Mouse (Mus musculus): ENCODE results near the gene Sertm1. TPM values are rescaled to one million over a fixed set of nuclear protein-coding genes. Genes with fewer than 3 reads are reported as not detected.

Gene Sertm1
- 0.10 TPM in 2 replicates for polyA plus RNA-seq (2015; fragmentation: Nextera tagmentation; extraction: Ambion mirVana)

DNA sequence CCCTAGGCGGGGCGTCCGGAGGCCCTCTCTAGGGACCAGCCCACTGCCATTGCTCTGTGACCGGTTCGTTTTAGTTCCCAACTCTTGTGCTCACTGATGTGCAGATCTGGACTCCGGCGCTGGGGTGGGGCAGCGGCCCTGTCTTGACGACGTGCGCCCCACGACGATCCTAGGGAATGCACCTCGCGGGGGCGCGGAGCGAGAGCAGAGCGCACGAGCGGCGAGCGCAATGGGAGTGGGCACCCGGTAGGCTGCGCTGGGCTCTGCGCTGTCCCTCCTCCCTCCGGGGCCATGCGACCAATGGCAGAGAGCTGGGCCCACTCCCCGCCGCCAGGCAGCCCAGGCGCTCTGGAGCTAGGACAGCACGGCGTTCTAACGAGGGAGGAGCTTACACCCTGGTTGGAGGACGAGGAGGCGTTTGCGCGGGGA lies at the start of gene Sertm1:
Gene Sertm1 (minus strand): TSS at position 245 of the 429 bp plus-strand sequence.
- peaks cover 10% of the 10 kb centered on the region for H3K27me3 ChIP-seq (ENCODE audit: control insufficient read depth, insufficient read depth, low read length)

DNA sequence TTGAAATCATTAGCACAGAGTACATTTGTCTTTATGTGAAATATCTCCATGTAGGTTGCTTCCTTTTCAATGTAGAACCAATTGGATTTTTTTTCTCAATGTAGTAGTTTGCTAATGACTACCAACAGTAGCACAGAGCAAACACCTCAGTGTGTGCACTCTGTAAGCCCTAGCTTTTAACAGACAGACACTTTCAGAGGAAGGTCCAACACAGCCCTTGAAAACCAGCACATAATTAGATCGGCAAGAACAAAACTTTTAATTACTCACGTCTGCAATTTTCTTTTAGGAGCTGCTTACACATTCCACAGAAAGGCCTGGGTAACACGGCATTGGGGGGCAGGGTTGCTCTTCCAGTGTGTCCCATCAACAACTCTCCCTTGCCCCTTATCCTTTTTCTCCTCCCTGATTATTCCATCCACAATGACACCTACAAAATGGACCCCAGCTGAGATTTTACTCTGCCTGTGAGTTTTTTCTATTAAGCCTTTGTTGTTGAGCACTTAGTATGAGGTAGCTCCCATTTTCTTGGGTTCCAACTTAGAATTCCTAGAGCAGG lies 49.3 kb upstream of the Sertm1 start:
- WGBS, result 67% methylated on average over 3 of the region's 3 CpGs
- Histone ChIP-seq H3K27ac (ENCODE audit: low read length) (no peak overlapping the region), H3K4me2 (ENCODE audit: low read depth, low read length) (no peak overlapping the region), H3K4me3 (replicated peaks; ENCODE audit: low read length) (no peak overlapping the region), H3K9ac (ENCODE audit: low read length) (no peak overlapping the region), H3K9me3 (replicated peaks; ENCODE audit: control insufficient read depth, low read length) (no peaks in the 10 kb centered on the region), H3K4me1 (ENCODE audit: control insufficient read depth, insufficient read depth, low read length) (no peaks in the 10 kb centered on the region), H3K36me3 (ENCODE audit: control insufficient read depth, insufficient read depth, low read length) (no peaks in the 10 kb centered on the region), H3K27me3 (ENCODE audit: control insufficient read depth, insufficient read depth, low read length) (no peaks in the 10 kb centered on the region)
- no peak for ATAC-seq (ENCODE audit: insufficient read depth, low FRiP score)

More for the DNA sequence above, at the start of gene Sertm1:
- H3K36me3 ChIP-seq (ENCODE audit: control insufficient read depth, insufficient read depth, low read length), result no peaks in the 10 kb centered on the region
- H3K9ac ChIP-seq (ENCODE audit: low read length), result peak within 1 kb of the TSS; percentile 53; the same call in 1 of the 2 replicates
- H3K4me2 ChIP-seq (ENCODE audit: low read depth, low read length), result peak within 1 kb of the TSS; percentile 82
- H3K4me1 ChIP-seq (ENCODE audit: control insufficient read depth, insufficient read depth, low read length), result peaks cover 6% of the 10 kb centered on the region; the same call in 1 of the 2 replicates
- H3K27ac ChIP-seq (ENCODE audit: low read length), result no peak within 1 kb of the TSS
- ATAC-seq (ENCODE audit: insufficient read depth, low FRiP score), result peak; percentile 93; the same call in 1 of the 2 replicates
- H3K4me3 ChIP-seq (replicated peaks; ENCODE audit: low read length), result peak within 1 kb of the TSS; percentile 49
- WGBS, result under 1% methylated on average over 38 of the region's 38 CpGs
- H3K9me3 ChIP-seq (replicated peaks; ENCODE audit: control insufficient read depth, low read length), result no peaks in the 10 kb centered on the region

DNA sequence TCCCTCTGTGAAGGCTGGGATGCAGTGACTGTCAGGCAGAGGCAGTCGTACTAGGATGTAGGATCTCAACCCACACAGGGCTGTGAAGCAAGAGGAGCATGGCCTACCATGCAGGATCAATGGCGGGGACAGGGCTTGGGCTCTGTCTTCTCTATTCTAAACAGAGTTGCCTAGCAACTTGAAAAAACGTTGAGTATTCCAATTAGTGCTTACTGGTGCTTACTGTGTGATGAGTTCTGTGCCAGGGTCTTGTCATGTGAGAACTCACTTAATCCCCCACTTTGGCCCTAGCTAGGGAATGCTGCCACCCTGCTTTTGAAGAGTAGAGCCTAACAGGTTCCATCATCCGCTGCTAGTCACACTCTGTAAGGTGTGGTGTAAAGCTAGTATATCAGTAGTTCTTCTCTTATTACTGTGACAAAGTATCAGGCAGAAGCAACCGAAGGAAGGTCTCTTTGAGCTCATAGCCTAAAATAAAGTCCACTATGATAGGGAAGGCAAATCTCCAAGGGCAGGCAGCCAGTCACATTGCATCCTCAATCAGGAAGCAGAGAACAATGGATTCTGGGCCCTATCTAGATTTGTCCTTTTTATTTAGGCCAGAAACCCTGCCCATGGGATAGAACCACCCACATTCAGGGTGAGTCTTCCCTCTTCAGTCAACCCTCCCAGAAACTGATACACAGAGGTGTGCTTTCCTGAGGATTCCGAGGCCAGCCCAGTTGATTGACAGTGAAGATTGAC lies 27.6 kb upstream of the Sertm1 start:
- Histone ChIP-seq H3K4me3 (replicated peaks; ENCODE audit: low read length) (no peak overlapping the region), H3K9ac (ENCODE audit: low read length) (no peak overlapping the region), H3K4me1 (ENCODE audit: control insufficient read depth, insufficient read depth, low read length) (no peaks in the 10 kb centered on the region), H3K4me2 (ENCODE audit: low read depth, low read length) (no peak overlapping the region), H3K36me3 (ENCODE audit: control insufficient read depth, insufficient read depth, low read length) (no peaks in the 10 kb centered on the region), H3K27me3 (ENCODE audit: control insufficient read depth, insufficient read depth, low read length) (no peaks in the 10 kb centered on the region), H3K9me3 (replicated peaks; ENCODE audit: control insufficient read depth, low read length) (no peaks in the 10 kb centered on the region), H3K27ac (ENCODE audit: low read length) (no peak overlapping the region)
- WGBS, result 63% methylated on average over 6 of the region's 6 CpGs
- no peak for ATAC-seq (ENCODE audit: insufficient read depth, low FRiP score)

DNA sequence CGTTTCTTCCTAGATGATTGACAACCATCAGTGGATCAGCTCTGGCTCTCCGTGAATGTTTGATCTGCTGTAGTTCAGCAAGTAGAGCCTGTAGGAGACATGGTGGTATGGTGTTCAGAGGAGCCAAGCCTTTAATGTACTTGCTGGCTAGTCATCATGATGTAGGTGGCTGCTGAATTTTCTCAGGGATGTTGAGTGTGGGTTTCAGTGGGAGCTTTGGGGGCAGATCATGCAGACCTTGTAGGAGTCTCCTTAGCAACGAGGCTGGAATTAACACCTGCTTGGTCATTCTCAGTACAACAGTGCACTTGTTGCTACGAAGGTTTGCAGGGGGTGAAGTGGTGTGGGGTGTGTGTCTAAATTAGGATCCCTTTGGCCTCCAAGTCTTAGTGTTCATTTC lies 18.8 kb upstream of the Sertm1 start:
- Histone ChIP-seq H3K9me3 (replicated peaks; ENCODE audit: control insufficient read depth, low read length) (no peaks in the 10 kb centered on the region), H3K4me2 (ENCODE audit: low read depth, low read length) (no peak overlapping the region), H3K4me1 (ENCODE audit: control insufficient read depth, insufficient read depth, low read length) (no peaks in the 10 kb centered on the region), H3K36me3 (ENCODE audit: control insufficient read depth, insufficient read depth, low read length) (no peaks in the 10 kb centered on the region), H3K9ac (ENCODE audit: low read length) (no peak overlapping the region), H3K27ac (ENCODE audit: low read length) (no peak overlapping the region), H3K27me3 (ENCODE audit: control insufficient read depth, insufficient read depth, low read length) (no peaks in the 10 kb centered on the region), H3K4me3 (replicated peaks; ENCODE audit: low read length) (no peak overlapping the region)
- ATAC-seq (ENCODE audit: insufficient read depth, low FRiP score), result no peak
- WGBS, result 83% methylated on average over 4 of the region's 4 CpGs

DNA sequence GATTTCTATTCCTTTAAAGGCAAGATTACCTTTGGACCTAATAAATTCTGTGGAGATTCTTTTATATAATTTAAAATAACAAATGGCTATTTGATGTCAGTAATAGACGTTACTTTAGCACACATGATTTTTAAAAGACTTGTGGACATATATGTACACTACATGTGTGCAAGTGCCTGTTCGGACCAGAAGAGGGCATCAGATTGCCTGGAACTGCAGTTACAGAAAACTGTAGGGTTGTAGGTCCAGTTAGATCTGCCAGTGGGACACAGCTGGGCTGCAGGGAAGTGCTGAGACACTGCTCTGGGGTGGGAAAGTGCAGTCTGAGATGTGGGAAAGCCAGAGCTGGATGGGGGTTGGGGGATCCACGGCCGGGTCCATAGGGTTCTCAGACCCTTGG lies 16.9 kb upstream of the Sertm1 start:
- H3K27me3 ChIP-seq (ENCODE audit: control insufficient read depth, insufficient read depth, low read length), result no peaks in the 10 kb centered on the region
- WGBS, result 88% methylated on average over 4 of the region's 4 CpGs
- no peak overlapping the region for H3K9ac ChIP-seq (ENCODE audit: low read length)
- no peaks in the 10 kb centered on the region for H3K36me3 ChIP-seq (ENCODE audit: control insufficient read depth, insufficient read depth, low read length)
- H3K4me1 ChIP-seq (ENCODE audit: control insufficient read depth, insufficient read depth, low read length), result no peaks in the 10 kb centered on the region
- H3K9me3 ChIP-seq (replicated peaks; ENCODE audit: control insufficient read depth, low read length), result no peaks in the 10 kb centered on the region
- H3K4me2 ChIP-seq (ENCODE audit: low read depth, low read length), result no peak overlapping the region
- no peak overlapping the region for H3K4me3 ChIP-seq (replicated peaks; ENCODE audit: low read length)
- no peak for ATAC-seq (ENCODE audit: insufficient read depth, low FRiP score)
- no peak overlapping the region for H3K27ac ChIP-seq (ENCODE audit: low read length)

DNA sequence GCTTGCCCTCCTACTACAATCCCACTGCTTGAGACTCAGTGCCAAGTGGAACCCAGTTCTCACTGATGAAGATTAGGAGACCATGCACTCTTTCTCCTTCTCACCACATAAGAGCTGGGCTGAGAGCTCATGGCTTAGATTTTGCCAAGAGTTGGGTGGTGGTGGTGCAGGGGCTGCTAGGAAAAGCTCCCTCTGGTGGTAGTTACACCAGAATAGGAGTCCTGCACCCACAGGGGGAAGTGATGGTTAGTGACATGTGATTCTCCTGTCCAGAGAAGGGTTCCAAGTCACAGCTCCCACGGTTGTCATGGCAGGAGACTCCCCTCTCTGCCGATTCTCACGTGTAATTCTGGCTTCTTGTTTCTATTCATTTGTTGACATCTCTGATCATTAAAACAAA lies 4.7 kb upstream of the Sertm1 start:
- 67% methylated on average over 3 of the region's 3 CpGs for WGBS
- Histone ChIP-seq H3K9me3 (replicated peaks; ENCODE audit: control insufficient read depth, low read length) (no peaks in the 10 kb centered on the region), H3K27ac (ENCODE audit: low read length) (no peak overlapping the region), H3K4me1 (ENCODE audit: control insufficient read depth, insufficient read depth, low read length) (peaks cover 3% of the 10 kb centered on the region; the same call in 1 of the 2 replicates), H3K27me3 (ENCODE audit: control insufficient read depth, insufficient read depth, low read length) (peaks cover 2% of the 10 kb centered on the region), H3K9ac (ENCODE audit: low read length) (no peak overlapping the region), H3K36me3 (ENCODE audit: control insufficient read depth, insufficient read depth, low read length) (no peaks in the 10 kb centered on the region), H3K4me2 (ENCODE audit: low read depth, low read length) (no peak overlapping the region), H3K4me3 (replicated peaks; ENCODE audit: low read length) (no peak overlapping the region)
- ATAC-seq (ENCODE audit: insufficient read depth, low FRiP score), result no peak

DNA sequence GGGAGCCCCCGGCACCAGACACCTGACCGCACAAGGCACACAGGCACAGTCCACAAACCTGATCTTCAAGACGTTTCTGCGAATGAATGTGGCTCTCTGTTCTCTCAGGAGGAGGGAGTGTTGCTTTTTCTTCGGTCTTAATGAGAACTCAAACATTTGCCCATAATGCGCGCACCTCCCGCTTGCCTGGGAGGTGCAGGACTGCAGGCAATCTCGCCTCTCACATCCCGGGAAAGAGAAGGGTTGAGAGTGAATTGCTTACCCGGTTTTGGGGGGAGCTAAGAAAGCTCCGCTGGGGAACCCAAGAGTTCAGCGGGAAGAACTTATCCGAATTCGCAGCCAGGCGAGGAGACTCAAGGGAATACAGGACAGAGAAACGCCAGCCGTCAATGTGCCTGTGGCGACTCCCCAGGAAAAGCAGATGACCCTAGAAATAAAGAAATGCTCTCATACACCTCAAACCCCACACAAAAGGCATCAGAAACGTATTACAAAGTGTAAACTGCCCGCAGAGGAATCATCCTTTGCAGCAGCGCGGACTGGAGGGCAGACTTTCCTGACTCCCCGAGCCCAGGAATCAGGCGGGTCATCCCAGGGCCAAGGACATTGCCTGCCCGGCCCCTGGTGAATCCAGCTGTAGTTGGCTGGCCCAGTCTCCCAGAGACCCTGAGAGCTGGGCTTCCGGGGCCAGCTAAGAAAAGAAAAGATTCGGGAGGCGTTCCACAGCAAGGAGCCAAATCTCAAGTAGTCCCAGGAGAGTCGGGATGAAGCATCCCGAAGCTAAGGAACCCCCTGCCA lies 643 bp downstream of the Sertm1 start:
- H3K27me3 ChIP-seq (ENCODE audit: control insufficient read depth, insufficient read depth, low read length), result peaks cover 10% of the 10 kb centered on the region
- WGBS, result 4% methylated on average over 31 of the region's 31 CpGs
- peak overlapping the region; percentile 53; the same call in 1 of the 2 replicates for H3K9ac ChIP-seq (ENCODE audit: low read length)
- H3K4me1 ChIP-seq (ENCODE audit: control insufficient read depth, insufficient read depth, low read length), result peaks cover 6% of the 10 kb centered on the region; the same call in 1 of the 2 replicates
- H3K4me3 ChIP-seq (replicated peaks; ENCODE audit: low read length), result peak overlapping the region; percentile 49
- H3K27ac ChIP-seq (ENCODE audit: low read length), result no peak overlapping the region
- no peaks in the 10 kb centered on the region for H3K36me3 ChIP-seq (ENCODE audit: control insufficient read depth, insufficient read depth, low read length)
- no peaks in the 10 kb centered on the region for H3K9me3 ChIP-seq (replicated peaks; ENCODE audit: control insufficient read depth, low read length)
- no peak for ATAC-seq (ENCODE audit: insufficient read depth, low FRiP score)
- peak overlapping the region; percentile 82 for H3K4me2 ChIP-seq (ENCODE audit: low read depth, low read length)

DNA sequence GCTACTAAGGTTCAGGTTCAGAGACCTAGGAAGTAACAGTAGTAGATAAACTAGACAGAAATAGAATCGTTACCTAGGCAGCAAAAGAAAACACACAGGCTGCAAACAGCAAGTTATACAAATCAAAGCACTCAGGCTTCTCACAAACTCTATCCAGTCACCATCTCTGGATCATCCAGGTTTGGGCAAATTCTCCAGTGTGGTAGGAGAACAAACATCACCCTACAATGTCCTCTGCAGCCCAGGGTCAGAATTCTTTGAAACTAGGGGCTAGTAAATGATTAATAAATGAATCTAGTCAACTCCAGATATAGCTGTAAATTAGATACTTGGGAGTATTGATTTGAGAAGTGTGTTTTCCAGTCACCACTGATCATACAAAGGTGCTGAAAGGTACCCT lies 6.8 kb downstream of the Sertm1 start:
- Histone ChIP-seq H3K27ac (ENCODE audit: low read length) (no peak overlapping the region), H3K4me1 (ENCODE audit: control insufficient read depth, insufficient read depth, low read length) (no peaks in the 10 kb centered on the region), H3K9me3 (replicated peaks; ENCODE audit: control insufficient read depth, low read length) (no peaks in the 10 kb centered on the region), H3K4me3 (replicated peaks; ENCODE audit: low read length) (no peak overlapping the region), H3K4me2 (ENCODE audit: low read depth, low read length) (no peak overlapping the region), H3K27me3 (ENCODE audit: control insufficient read depth, insufficient read depth, low read length) (no peaks in the 10 kb centered on the region), H3K36me3 (ENCODE audit: control insufficient read depth, insufficient read depth, low read length) (no peaks in the 10 kb centered on the region), H3K9ac (ENCODE audit: low read length) (no peak overlapping the region)
- no peak for ATAC-seq (ENCODE audit: insufficient read depth, low FRiP score)
- 39% methylated on average over 1 of the region's 1 CpGs for WGBS

DNA sequence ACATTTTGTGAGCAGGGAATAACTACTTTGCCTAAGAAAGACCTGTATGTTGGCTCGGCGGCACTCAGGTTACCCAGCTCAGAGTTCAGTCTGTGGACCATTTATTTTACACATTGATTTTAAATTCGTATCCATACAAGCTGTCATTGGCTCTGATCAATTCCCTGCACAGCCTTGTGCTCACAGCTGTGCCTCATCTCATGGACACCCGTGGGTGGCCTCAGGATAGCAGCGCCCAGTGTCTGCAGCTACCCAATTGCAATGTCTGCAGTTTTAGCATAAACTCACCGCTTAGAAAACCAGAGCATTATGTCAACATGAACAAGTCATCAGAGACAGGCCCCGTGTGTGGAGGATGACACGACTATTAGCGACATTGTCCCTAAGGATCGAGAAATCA lies 17.7 kb downstream of the Sertm1 start:
- WGBS, result 78% methylated on average over 10 of the region's 10 CpGs
- H3K27me3 ChIP-seq (ENCODE audit: control insufficient read depth, insufficient read depth, low read length), result no peaks in the 10 kb centered on the region
- H3K36me3 ChIP-seq (ENCODE audit: control insufficient read depth, insufficient read depth, low read length), result no peaks in the 10 kb centered on the region
- no peaks in the 10 kb centered on the region for H3K9me3 ChIP-seq (replicated peaks; ENCODE audit: control insufficient read depth, low read length)
- H3K9ac ChIP-seq (ENCODE audit: low read length), result no peak overlapping the region
- H3K27ac ChIP-seq (ENCODE audit: low read length), result no peak overlapping the region
- H3K4me1 ChIP-seq (ENCODE audit: control insufficient read depth, insufficient read depth, low read length), result no peaks in the 10 kb centered on the region
- no peak for ATAC-seq (ENCODE audit: insufficient read depth, low FRiP score)
- H3K4me3 ChIP-seq (replicated peaks; ENCODE audit: low read length), result no peak overlapping the region
- no peak overlapping the region for H3K4me2 ChIP-seq (ENCODE audit: low read depth, low read length)

Data from stomach, embryonic 16.5 days (tissue).